ENCODE assay signal across 8 mouse cellular contexts in genomic region chr2:152226248-152227050, GRCm38 (mm10). TPM values are rescaled to one million over a fixed set of nuclear protein-coding genes. Genes with fewer than 3 reads are reported as not detected.
DNase-seq lines count a peak whose midpoint lies in the region; ATAC-seq and TF ChIP-seq lines count a peak whose summit lies in the region.

Gene Csnk2a1 (plus strand): TSS chr2:152226839.

- POLR2A ChIA-PET in Patski (lab: Charles Lee): interaction anchor here (0.5 to 0.7 kb wide), 5 partner anchors 10 to 353 kb away, joined by 3 read pairs; no protein-coding TSS in a partner anchor

- peak within 1 kb of the TSS; percentile 98 for H3K27ac ChIP-seq in hindbrain, embryonic 14.5 days

- in situ Hi-C loops in Patski (cut with MboI; ENCODE audit: low pct_unique_long_range_greater_than_20kb): no loop called here

- no peaks in the 10 kb centered on the region for H3K27me3 ChIP-seq in Patski
- no peaks in the 10 kb centered on the region for H3K27me3 ChIP-seq in hindbrain, embryonic 14.5 days (ENCODE audit: control insufficient read depth, insufficient read depth, low read length)

- H3K9ac ChIP-seq in hindbrain, embryonic 14.5 days: peak within 1 kb of the TSS; percentile 98

- WGBS in hindbrain, embryonic 14.5 days: under 1% methylated on average over 50 of the region's 58 CpGs

- DNase-seq in Patski (ENCODE audit: low read depth, low spot score): peak; percentile 70
- DNase-seq in cerebellum, postnatal 14 days: peak; percentile 91 to 94
- DNase-seq in frontal cortex, postnatal 25 days (ENCODE audit: low spot score in 2 of 2): peak; percentile 81 to 84
- peak; percentile 92 for DNase-seq in hindbrain, embryonic 14.5 days (ENCODE audit: low spot score)
- DNase-seq in layer of hippocampus, postnatal 36 days: peak; percentile 91 to 94
- peak; percentile 96 for DNase-seq in lung, postnatal 36 days
- DNase-seq in retina, postnatal 1 day: peak; percentile 95
- DNase-seq in urinary bladder, adult 18-20 months (ENCODE audit: low spot score in 2 of 2): peak; percentile 85 to 88

- H3K4me2 ChIP-seq in hindbrain, embryonic 14.5 days (replicated peaks): peak within 1 kb of the TSS; percentile 76

- H3K36me3 ChIP-seq in hindbrain, embryonic 14.5 days (replicated peaks; ENCODE audit: control insufficient read depth, insufficient read depth): no peaks in the 10 kb centered on the region

- no peaks in the 10 kb centered on the region for H3K9me3 ChIP-seq in hindbrain, embryonic 14.5 days (ENCODE audit: control insufficient read depth, low read length)

- TF ChIP-seq CTCF in Patski (IDR thresholded peaks at IDR 0.05): no peak

- peak within 1 kb of the TSS; percentile 97 for H3K4me3 ChIP-seq in hindbrain, embryonic 14.5 days (replicated peaks; ENCODE audit: low read length)

- peak; percentile 95 for ATAC-seq in Patski
- peak; percentile 97 for ATAC-seq in hindbrain, embryonic 14.5 days (ENCODE audit: low FRiP score)

- CTCF ChIA-PET in Patski (lab: Charles Lee): no interaction called here

- peaks cover 21% of the 10 kb centered on the region for H3K4me1 ChIP-seq in hindbrain, embryonic 14.5 days (replicated peaks; ENCODE audit: control insufficient read depth, insufficient read depth, low read length)

RNA-seq across cellular contexts. Expression of gene Csnk2a1, which starts in this region (rescaled TPM):
- 97.9 TPM for polyA plus RNA-seq in Patski (2021)
- polyA plus RNA-seq in hindbrain, embryonic 14.5 days (2014; fragmentation: Nextera tagmentation; extraction: Ambion mirVana): 104 and 150 TPM in 2 replicates
- total RNA-seq in layer of hippocampus, postnatal 36 days (2021): 100 to 1,000 TPM in 1 of 2 experiments, 10 to 100 TPM in 1; 98.3 to 101 TPM

Comparison
In these comparisons a context has a peak if more than half of its experiments do, and no peak if none do; other contexts are left out.
1. Peak in every context shown above with its lines: DNase-seq, ATAC-seq, H3K4me3 ChIP-seq and H3K27ac ChIP-seq.